Mouse (Mus musculus): ENCODE data around the gene Fat4.

The Fat4 gene

GRCm38 (mm10) chr3:38956012-38956648 is 69.4 kb downstream of the Fat4 start:
- in situ Hi-C loops (cut with MboI, MseI) = no loop called here

GRCm38 (mm10) chr3:38957186-38957585 is 70.4 kb downstream of the Fat4 start:
- in situ Hi-C loops (cut with MboI, MseI) = no loop called here

- in situ Hi-C loops (cut with MboI, MseI) = no loop called here
Measured at GRCm38 (mm10) chr3:38962328-38962727, 75.6 kb downstream of the Fat4 start.

GRCm38 (mm10) chr3:38967480-38967879 is 80.7 kb downstream of the Fat4 start:
- in situ Hi-C loops (cut with MboI, MseI) = no loop called here

GRCm38 (mm10) chr3:38986379-38986778 is 99.6 kb downstream of the Fat4 start:
- in situ Hi-C loops (cut with MboI, MseI) = no loop called here

- in situ Hi-C loops (cut with MboI, MseI) = no loop called here
Measured at GRCm38 (mm10) chr3:38989181-38989580, 102.4 kb downstream of the Fat4 start.

- in situ Hi-C loops (cut with MboI, MseI) = no loop called here
Measured at GRCm38 (mm10) chr3:39000011-39000410, 113.3 kb downstream of the Fat4 start.

- in situ Hi-C loops (cut with MboI, MseI) = no loop called here
Measured at GRCm38 (mm10) chr3:39010544-39010943, 123.8 kb downstream of the Fat4 start.

- in situ Hi-C loops (cut with MboI, MseI) = no loop called here
Measured at GRCm38 (mm10) chr3:39017633-39018032, 130.9 kb downstream of the Fat4 start.

- in situ Hi-C loops (cut with MboI, MseI) = no loop called here
Measured at GRCm38 (mm10) chr3:39036113-39036512, 149.4 kb downstream of the Fat4 start.

- in situ Hi-C loops (cut with MboI, MseI) = no loop called here
Measured at GRCm38 (mm10) chr3:39046425-39046824, 159.7 kb downstream of the Fat4 start.

- in situ Hi-C loops (cut with MboI, MseI) = no loop called here
Measured at GRCm38 (mm10) chr3:39047621-39048303, 161.0 kb downstream of the Fat4 start.

GRCm38 (mm10) chr3:39048304-39048667 is 161.5 kb downstream of the Fat4 start:
- in situ Hi-C loops (cut with MboI, MseI) = no loop called here

GRCm38 (mm10) chr3:39050130-39050529 is 163.4 kb downstream of the Fat4 start:
- in situ Hi-C loops (cut with MboI, MseI) = no loop called here

GRCm38 (mm10) chr3:39053072-39053471 is 166.3 kb downstream of the Fat4 start:
- in situ Hi-C loops (cut with MboI, MseI) = no loop called here
